Mouse (Mus musculus) splenic B cell, adult 2 months (primary cell): ENCODE data around the gene Prkag2.

ENCODE experiments used
- DNase-seq: peaks from one replicate; pipeline ENCODE4 v3.0.0-alpha.2; 2011; ENCODE audit warnings: low read depth, low spot score
- H3K27me3 ChIP-seq: 2 replicates; pipeline ENCODE4 v1.6.1; 2012; ENCODE audit warnings: mild to moderate bottlenecking, low read length, moderate library complexity, mixed read lengths; ENCODE audit not compliant: control insufficient read depth, poor library complexity, insufficient read depth, severe bottlenecking
- H3K36me3 ChIP-seq: 2 replicates; pipeline ENCODE4 v1.6.1; 2012; ENCODE audit warnings: mild to moderate bottlenecking, low read length, moderate library complexity, mixed read lengths; ENCODE audit not compliant: control insufficient read depth, poor library complexity, insufficient read depth, severe bottlenecking

The Prkag2 gene

GRCm38 (mm10) chr5:24983539-24983938 is 116.9 kb downstream of the Prkag2 start:
- Histone ChIP-seq H3K27me3 (no peaks in the 10 kb centered on the region), H3K36me3 (no peaks in the 10 kb centered on the region)
- peak; percentile 62 for DNase-seq

- Histone ChIP-seq H3K36me3 (no peaks in the 10 kb centered on the region), H3K27me3 (no peaks in the 10 kb centered on the region)
- no peak for DNase-seq
Measured at GRCm38 (mm10) chr5:24982258-24982657, 118.2 kb downstream of the Prkag2 start.

- no peaks in the 10 kb centered on the region for H3K36me3 ChIP-seq
- no peaks in the 10 kb centered on the region for H3K27me3 ChIP-seq
- DNase-seq: no peak
Measured at GRCm38 (mm10) chr5:24981765-24982164, 118.7 kb downstream of the Prkag2 start.

GRCm38 (mm10) chr5:24979968-24980345 is 120.5 kb downstream of the Prkag2 start:
- DNase-seq: no peak
- no peaks in the 10 kb centered on the region for H3K27me3 ChIP-seq
- no peaks in the 10 kb centered on the region for H3K36me3 ChIP-seq

- DNase-seq: peak; percentile 44
- no peaks in the 10 kb centered on the region for H3K36me3 ChIP-seq
- H3K27me3 ChIP-seq: no peaks in the 10 kb centered on the region
Measured at GRCm38 (mm10) chr5:24979312-24979967, 121.0 kb downstream of the Prkag2 start.

GRCm38 (mm10) chr5:24976907-24977306 is 123.5 kb downstream of the Prkag2 start:
- Histone ChIP-seq H3K36me3 (no peaks in the 10 kb centered on the region), H3K27me3 (no peaks in the 10 kb centered on the region)
- no peak for DNase-seq

- DNase-seq: no peak
- H3K36me3 ChIP-seq: no peaks in the 10 kb centered on the region
- no peaks in the 10 kb centered on the region for H3K27me3 ChIP-seq
Measured at GRCm38 (mm10) chr5:24976236-24976635, 124.2 kb downstream of the Prkag2 start.

GRCm38 (mm10) chr5:24975100-24975499 is 125.3 kb downstream of the Prkag2 start:
- no peak for DNase-seq
- H3K36me3 ChIP-seq: no peaks in the 10 kb centered on the region
- H3K27me3 ChIP-seq: no peaks in the 10 kb centered on the region

GRCm38 (mm10) chr5:24973672-24974225 is 126.7 kb downstream of the Prkag2 start:
- no peak for DNase-seq
- no peaks in the 10 kb centered on the region for H3K36me3 ChIP-seq

GRCm38 (mm10) chr5:24973228-24973627 is 127.2 kb downstream of the Prkag2 start:
- Histone ChIP-seq H3K36me3 (no peaks in the 10 kb centered on the region), H3K27me3 (no peaks in the 10 kb centered on the region)
- DNase-seq: peak; percentile 79

More at GRCm38 (mm10) chr5:24973672-24974225, 126.7 kb downstream of the Prkag2 start:
- H3K27me3 ChIP-seq: no peaks in the 10 kb centered on the region

- DNase-seq: no peak
- Histone ChIP-seq H3K27me3 (no peaks in the 10 kb centered on the region), H3K36me3 (no peaks in the 10 kb centered on the region)
Measured at GRCm38 (mm10) chr5:24970552-24971275, 129.7 kb downstream of the Prkag2 start.

GRCm38 (mm10) chr5:24969241-24969880 is 131.1 kb downstream of the Prkag2 start:
- peak; percentile 31 for DNase-seq
- no peaks in the 10 kb centered on the region for H3K27me3 ChIP-seq

GRCm38 (mm10) chr5:24968792-24969191 is 131.7 kb downstream of the Prkag2 start:
- H3K27me3 ChIP-seq: no peaks in the 10 kb centered on the region
- no peak for DNase-seq
- no peaks in the 10 kb centered on the region for H3K36me3 ChIP-seq

More at GRCm38 (mm10) chr5:24969241-24969880, 131.1 kb downstream of the Prkag2 start:
- H3K36me3 ChIP-seq: no peaks in the 10 kb centered on the region

GRCm38 (mm10) chr5:24967898-24968535 is 132.4 kb downstream of the Prkag2 start:
- DNase-seq: no peak
- H3K27me3 ChIP-seq: no peaks in the 10 kb centered on the region
- no peaks in the 10 kb centered on the region for H3K36me3 ChIP-seq
